Mouse (Mus musculus) T-helper 17 cell (primary cell): ENCODE measurements around the gene Ttf2.

Experiments used
- in situ Hi-C, 2 experiments: fragments of 300-600 bp; cut with MboI, MseI; formaldehyde crosslinking; loops; 1 replicate in 1 of 2; 2 replicates in 1 of 2; pipeline ENCODE4 v1.15.1; 2025; ENCODE audit warnings: high pct_unique_total_duplicates in 2 of 2

The Ttf2 gene

GRCm38 (mm10) chr3:100969176-100969917 is at the start of gene Ttf2:
Ttf2 (minus strand) TSS chr3:100969663.
- in situ Hi-C loops: no loop called here

- in situ Hi-C loops: no loop called here
These were observed 49.0 kb upstream of the Ttf2 start for GRCm38 (mm10) chr3:101018494-101018893.

GRCm38 (mm10) chr3:101016050-101016449 is 46.6 kb upstream of the Ttf2 start:
- in situ Hi-C loops: no loop called here

DNA sequence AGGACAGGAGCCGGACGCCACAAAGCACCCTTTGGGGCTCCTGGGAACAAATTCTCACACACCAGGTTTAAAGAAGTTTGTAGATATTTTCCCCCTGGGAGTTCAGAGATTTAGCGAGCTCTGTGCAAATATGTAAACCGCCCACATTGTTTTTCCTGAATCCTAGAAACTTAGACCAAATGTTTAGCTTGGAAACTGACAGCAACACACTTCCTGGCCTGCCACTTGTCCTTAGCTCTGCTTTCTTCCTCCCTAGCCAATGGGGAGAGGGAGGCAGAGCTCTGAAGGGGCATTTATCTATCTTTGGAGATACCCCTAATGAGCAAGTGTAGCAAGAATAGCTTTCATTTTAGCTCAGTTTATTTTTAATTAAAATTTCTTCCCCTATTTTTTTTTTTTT is 45.8 kb upstream of the Ttf2 start:
- in situ Hi-C loops: no loop called here

DNA sequence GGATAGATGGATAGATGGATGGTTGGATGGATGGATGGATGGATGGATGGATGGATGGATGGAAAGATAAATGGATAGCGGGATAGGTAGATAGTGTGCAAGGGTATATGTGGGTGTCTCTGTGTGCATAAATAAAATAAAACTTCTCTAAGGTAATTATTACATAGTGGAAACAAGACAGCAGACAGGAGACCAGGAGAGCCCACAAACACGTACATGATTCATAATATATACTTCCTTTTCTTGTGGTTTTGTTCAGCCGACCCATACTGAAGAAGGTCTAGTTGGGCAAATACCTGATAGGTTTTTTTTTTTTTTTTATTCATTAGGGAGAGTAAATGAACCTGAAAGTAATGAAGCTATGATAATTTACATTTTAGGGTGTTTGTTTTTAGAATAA is 44.1 kb upstream of the Ttf2 start:
- in situ Hi-C loops: no loop called here

GRCm38 (mm10) chr3:101013005-101013404 is 43.5 kb upstream of the Ttf2 start:
- in situ Hi-C loops: no loop called here

- in situ Hi-C loops: no loop called here
These were observed 43.1 kb upstream of the Ttf2 start for GRCm38 (mm10) chr3:101012597-101012996.

DNA sequence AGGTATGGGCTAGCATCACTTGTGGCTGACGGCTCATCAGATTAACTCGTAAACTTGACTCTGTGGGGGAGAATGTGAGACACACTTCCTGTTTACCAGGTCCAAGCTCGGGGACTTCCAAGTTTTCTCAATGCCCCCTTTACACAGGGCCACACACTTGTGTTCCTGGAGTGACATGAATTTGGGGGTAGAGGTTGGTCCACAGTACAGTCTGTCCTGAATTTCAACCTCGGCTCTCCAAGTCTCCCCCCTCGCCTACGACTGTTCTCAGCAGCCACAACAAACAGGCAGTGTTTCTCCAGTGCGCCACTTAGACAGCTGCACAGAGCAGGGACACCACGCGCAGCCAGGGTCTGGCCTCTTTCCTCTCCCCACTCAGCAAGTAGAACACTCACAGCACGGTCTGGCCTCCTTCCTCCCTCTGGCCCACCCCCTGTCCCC is 42.7 kb upstream of the Ttf2 start:
- in situ Hi-C loops: no loop called here

DNA sequence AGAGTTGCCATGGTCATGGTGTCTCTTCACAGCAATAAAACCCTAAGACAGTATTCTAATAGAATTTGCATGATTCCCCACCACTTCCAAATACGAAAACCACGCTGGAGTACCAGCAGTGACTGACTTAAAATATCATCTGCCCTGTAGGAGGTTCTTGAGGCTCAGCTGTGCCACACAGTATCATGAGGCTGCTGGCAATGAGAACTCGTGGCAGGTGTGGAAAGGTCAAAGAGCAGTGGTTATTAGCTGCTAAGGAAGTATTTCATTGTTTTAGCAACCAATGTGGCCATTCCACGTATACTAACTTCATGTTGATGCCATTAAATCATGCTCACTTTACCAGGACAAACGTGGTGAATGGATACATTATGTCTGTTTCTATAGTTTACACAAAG is 41.7 kb upstream of the Ttf2 start:
- in situ Hi-C loops: no loop called here

DNA sequence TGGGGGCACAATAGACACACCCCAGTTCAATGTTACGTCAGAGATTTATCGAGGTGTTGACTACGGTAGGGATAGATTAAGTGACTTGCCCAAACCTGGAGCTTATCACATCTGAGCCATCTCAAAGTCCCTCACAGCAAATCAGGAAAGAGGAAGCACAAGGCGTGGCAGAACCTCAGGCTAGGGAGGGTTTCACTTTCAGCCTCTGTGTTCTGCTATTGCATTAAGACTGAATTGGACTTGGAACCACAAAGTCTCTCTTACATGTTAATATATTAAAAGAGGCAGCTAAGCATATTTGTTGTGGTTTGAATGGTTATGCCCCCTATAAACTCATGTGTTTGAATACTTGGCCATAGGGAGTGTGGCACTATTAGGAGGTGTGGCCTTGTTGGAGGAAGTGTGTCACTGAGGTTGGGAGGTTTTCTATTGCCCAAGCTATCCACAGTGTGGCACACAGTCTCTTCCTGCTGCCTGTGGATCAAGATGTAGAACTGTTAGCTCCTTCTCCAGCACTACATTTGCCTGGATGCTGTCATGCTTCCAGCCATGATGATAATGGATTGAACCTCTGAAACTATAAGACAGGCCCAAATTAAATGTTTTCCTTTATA is 41.2 kb upstream of the Ttf2 start:
- in situ Hi-C loops: no loop called here

DNA sequence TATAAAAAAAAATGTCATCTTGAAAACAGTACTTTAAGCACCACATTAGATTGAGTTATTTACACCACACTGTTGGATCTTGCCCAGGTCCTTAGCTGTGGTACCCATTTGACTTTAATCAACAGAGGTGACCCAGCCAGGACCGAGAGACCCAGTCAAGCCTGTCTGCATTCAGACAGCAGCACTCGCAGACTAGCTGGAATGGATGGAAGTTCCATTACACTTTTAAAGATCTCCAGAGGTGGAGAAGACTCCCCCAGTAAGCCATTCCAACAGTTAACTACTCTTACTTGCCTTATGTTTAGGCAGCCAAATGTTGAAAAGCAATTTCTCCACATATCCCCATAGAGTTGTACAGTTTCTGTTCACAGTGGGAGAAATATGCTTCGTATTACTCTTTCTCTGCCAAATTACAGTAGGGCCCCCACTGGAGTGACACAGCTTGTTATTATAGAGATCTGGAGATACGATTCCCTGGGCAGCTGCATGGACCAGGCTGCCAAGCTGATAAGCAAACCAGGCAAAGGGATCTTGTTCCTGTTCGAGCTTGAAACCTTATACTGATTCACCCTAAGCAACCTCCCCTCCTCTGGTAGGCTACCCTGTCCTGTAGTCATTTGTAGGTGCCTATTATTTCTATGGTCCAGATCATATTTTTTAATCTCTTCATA is 37.8 kb upstream of the Ttf2 start:
- in situ Hi-C loops: loop anchor here in 1 of 2 experiments (10.0 kb wide), 1 partner anchor 88 kb away; no protein-coding TSS in a partner anchor

- in situ Hi-C loops: loop anchor here in 1 of 2 experiments (10.0 kb wide), 1 partner anchor 89 kb away; no protein-coding TSS in a partner anchor
These were observed 35.9 kb upstream of the Ttf2 start for GRCm38 (mm10) chr3:101005392-101005791.

GRCm38 (mm10) chr3:101003575-101004356 is 34.3 kb upstream of the Ttf2 start:
- in situ Hi-C loops: loop anchor here in 1 of 2 experiments (10.0 kb wide), 1 partner anchor 91 kb away; no protein-coding TSS in a partner anchor

GRCm38 (mm10) chr3:100999732-101000131 is 30.3 kb upstream of the Ttf2 start:
- in situ Hi-C loops: loop anchor here (10.0 kb wide), 2 partner anchors 95 to 1555 kb away; no protein-coding TSS in a partner anchor

GRCm38 (mm10) chr3:100998904-100999340 is 29.5 kb upstream of the Ttf2 start:
- in situ Hi-C loops: loop anchor here in 1 of 2 experiments (10.0 kb wide), 1 partner anchor 1556 kb away; no protein-coding TSS in a partner anchor

DNA sequence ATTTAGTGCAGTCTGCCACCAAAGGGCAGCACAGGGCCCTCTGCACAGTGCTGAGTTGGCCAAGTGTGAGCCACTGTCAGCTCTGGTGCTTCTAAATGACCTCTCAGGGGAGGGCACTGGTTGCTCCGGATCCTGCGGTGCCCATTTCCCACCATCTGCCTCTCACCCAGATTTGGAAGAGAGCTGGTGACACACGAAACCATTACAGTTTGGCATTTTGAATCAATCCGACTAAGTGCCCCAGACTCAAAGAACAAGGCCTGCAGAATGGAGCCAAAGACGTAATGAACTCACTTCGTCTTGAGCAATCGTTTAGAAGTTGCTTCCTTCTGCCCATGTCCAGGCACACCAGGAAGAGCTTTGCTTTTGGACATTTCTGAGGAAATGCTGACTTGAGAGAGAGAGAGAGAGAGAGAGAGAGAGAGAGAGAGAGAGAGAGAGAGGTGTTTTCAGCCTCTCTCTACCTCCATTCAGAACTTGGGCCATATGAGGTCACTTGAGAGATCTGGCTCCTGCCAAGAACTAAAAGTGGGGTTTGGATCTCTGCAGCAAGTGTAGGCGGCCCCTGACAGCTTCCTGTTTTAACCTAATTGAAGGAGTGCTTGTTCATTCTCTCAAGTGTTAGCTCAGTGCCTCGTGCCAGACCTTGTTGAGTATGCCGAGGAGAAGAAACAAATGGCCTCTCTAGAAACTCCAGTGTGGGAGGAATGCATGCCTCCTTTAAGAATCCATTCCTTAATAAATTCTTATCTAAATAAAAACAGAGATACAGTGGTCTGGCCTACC is 28.5 kb upstream of the Ttf2 start:
- in situ Hi-C loops: loop anchor here in 1 of 2 experiments (10.0 kb wide), 1 partner anchor 1557 kb away; no protein-coding TSS in a partner anchor

GRCm38 (mm10) chr3:100994252-100994651 is 24.8 kb upstream of the Ttf2 start:
- in situ Hi-C loops: loop anchor here in 1 of 2 experiments (10.0 kb wide), 1 partner anchor 1561 kb away; no protein-coding TSS in a partner anchor

DNA sequence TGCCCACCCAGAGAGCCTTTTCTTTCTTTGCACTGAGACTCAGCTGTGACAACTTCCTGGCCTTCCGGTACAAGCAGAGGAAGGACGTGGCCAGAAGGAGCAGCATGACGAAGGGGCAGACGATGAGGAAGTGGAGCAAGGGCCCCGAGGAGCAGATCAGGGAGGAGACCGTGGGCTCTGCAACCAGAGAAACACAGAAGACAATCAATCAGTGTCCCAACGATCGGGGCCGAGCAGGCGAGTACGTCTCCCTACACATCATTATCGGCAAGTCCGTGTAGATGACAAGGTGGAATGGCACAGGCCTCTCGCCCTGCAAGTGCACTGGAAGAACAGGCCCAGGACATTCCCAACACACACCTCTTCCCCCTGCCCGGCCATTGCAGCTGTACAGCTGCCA is 24.3 kb upstream of the Ttf2 start:
- in situ Hi-C loops: loop anchor here in 1 of 2 experiments (10.0 kb wide), 1 partner anchor 1561 kb away; no protein-coding TSS in a partner anchor

DNA sequence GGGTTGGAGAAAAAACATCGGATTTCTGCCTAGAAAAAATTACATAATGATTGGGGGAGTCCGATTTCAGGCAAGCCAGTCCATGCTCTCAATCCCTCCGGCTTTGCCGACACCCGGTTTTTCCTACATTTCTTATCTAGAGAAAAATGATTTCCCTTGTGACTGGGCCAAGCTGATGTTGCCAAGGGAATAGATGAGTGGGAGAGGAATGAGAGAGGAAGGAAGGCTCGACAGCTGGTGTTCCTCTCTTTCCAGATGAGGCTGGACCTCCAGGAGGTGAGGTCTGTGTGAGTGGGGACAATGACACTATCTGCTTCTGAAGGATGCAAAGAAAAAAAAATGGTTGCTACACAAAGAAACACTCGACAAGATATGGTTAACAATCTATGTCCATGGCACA is 23.7 kb upstream of the Ttf2 start:
- in situ Hi-C loops: loop anchor here in 1 of 2 experiments (10.0 kb wide), 1 partner anchor 1562 kb away; no protein-coding TSS in a partner anchor

GRCm38 (mm10) chr3:100990231-100990630 is 20.8 kb upstream of the Ttf2 start:
- in situ Hi-C loops: loop anchor here in 1 of 2 experiments (10.0 kb wide), 1 partner anchor 1565 kb away; no protein-coding TSS in a partner anchor
